Mouse (Mus musculus) layer of hippocampus, postnatal 36 days (tissue): ENCODE data around the gene Rps8. TPM values are rescaled to one million over a fixed set of nuclear protein-coding genes. Genes with fewer than 3 reads are reported as not detected.

Experiments used
- DNase-seq, 2 experiments: peaks; one replicate each; pipeline ENCODE4 v3.0.0; 2022
- microRNA-seq, 2 experiments: library from miRNA; unstranded; fragments of <30 nt; microRNA quantifications; one replicate each; pipeline ENCODE4 v1.2.0; 2021
- total RNA-seq, 2 experiments: library from RNA; stranded (reverse); gene quantifications; 2 replicates each; pipeline ENCODE4 v1.2.3; 2021

The Rps8 gene
- total RNA-seq, 2 experiments from 2014 or later = 503 to 512 TPM

- no peak for DNase-seq
Observed at GRCm38 (mm10) chr4:117124518-117125347, 31.3 kb downstream of the Rps8 start.

GRCm38 (mm10) chr4:117124218-117124517 lies 31.9 kb downstream of the Rps8 start:
- no peak for DNase-seq

GRCm38 (mm10) chr4:117123546-117124217 lies 32.4 kb downstream of the Rps8 start:
- no peak for DNase-seq

GRCm38 (mm10) chr4:117122209-117122608 lies 33.8 kb downstream of the Rps8 start:
- DNase-seq = no peak

GRCm38 (mm10) chr4:117120445-117121414 lies 35.3 kb downstream of the Rps8 start:
- peak; percentile 93 for DNase-seq

GRCm38 (mm10) chr4:117120052-117120444 lies 36.0 kb downstream of the Rps8 start:
- DNase-seq = no peak

- DNase-seq = no peak
Observed at GRCm38 (mm10) chr4:117119636-117120035, 36.4 kb downstream of the Rps8 start.

GRCm38 (mm10) chr4:117117931-117118330 lies 38.1 kb downstream of the Rps8 start:
- DNase-seq = no peak

- no peak for DNase-seq
Observed at GRCm38 (mm10) chr4:117115592-117115991, 40.5 kb downstream of the Rps8 start.

GRCm38 (mm10) chr4:117113237-117113636 lies 42.8 kb downstream of the Rps8 start:
- no peak for DNase-seq

- no peak for DNase-seq
Observed at GRCm38 (mm10) chr4:117110985-117111384, 45.1 kb downstream of the Rps8 start.

GRCm38 (mm10) chr4:117110249-117110648 lies 45.8 kb downstream of the Rps8 start:
- DNase-seq = no peak

GRCm38 (mm10) chr4:117109330-117109729 lies 46.7 kb downstream of the Rps8 start:
- no peak for DNase-seq

GRCm38 (mm10) chr4:117108524-117108849 lies 47.6 kb downstream of the Rps8 start:
- DNase-seq = no peak

- DNase-seq = no peak
Observed at GRCm38 (mm10) chr4:117107813-117108523, 48.1 kb downstream of the Rps8 start.

GRCm38 (mm10) chr4:117105127-117105526 lies 50.9 kb downstream of the Rps8 start:
- no peak for DNase-seq

GRCm38 (mm10) chr4:117104672-117105071 lies 51.4 kb downstream of the Rps8 start:
- no peak for DNase-seq

Small RNAs within 50 kb of the gene (microRNA-seq; reads per million reads assigned to microRNA genes)
- gene Gm22398 = 0 reads per million in 2 experiments

Other genes starting within 250 kb of the Rps8 start
- gene Urod, start 161.8 kb downstream of the Rps8 start, total RNA-seq = 10 to 100 TPM; 60.1 to 71.0 TPM
- gene Hectd3, start 160.9 kb downstream of the Rps8 start, total RNA-seq = 10 to 100 TPM; 41.3 to 41.5 TPM
- gene Eif2b3, start 136.8 kb downstream of the Rps8 start, total RNA-seq = 10 to 100 TPM; 18.7 to 18.9 TPM
- 1 to 10 TPM; 2.3 to 3.0 TPM for gene Ptch2, start 60.2 kb downstream of the Rps8 start, total RNA-seq
- gene Btbd19, start 30.5 kb downstream of the Rps8 start, total RNA-seq = 10 to 100 TPM; 11.6 to 13.4 TPM
- gene Tctex1d4, start 29.4 kb downstream of the Rps8 start, total RNA-seq = not detected
- gene Plk3, start 22.3 kb downstream of the Rps8 start, total RNA-seq = 10 to 100 TPM in 1 of 2 experiments, 1 to 10 TPM in 1; 8.0 to 10.0 TPM
- under 1 TPM; 0.40 to 0.46 TPM for gene Kif2c, start 26.4 kb upstream of the Rps8 start, total RNA-seq
- 1 to 10 TPM; 4.8 to 6.1 TPM for gene Tmem53, start 95.7 kb upstream of the Rps8 start, total RNA-seq
- gene Armh1, start 95.9 kb upstream of the Rps8 start, total RNA-seq = under 1 TPM; 0.43 to 0.82 TPM